Mouse (Mus musculus) limb, embryonic 14.5 days (tissue): ENCODE results near the gene Mrpl42. TPM values are rescaled to one million over a fixed set of nuclear protein-coding genes. Genes with fewer than 3 reads are reported as not detected.

Experiments
- ATAC-seq: fragments of 200-750 bp; cut with Nextera tagmentation; 2 replicates; pipeline ENCODE4 v1.8.0; 2017; ENCODE audit warnings: low read depth, moderate number of reproducible peaks, moderate TSS enrichment; ENCODE audit not compliant: low FRiP score
- DNase-seq: peaks from one replicate; pipeline ENCODE4 v3.0.0-alpha.2; 2015; ENCODE audit warnings: low spot score
- H3K27ac ChIP-seq: fragments of 300-500 bp; sonication (generic); replicated peaks from 2 replicates; pipeline ENCODE4 v1.5.1; 2014; ENCODE audit warnings: low read depth, mild to moderate bottlenecking, low read length, moderate library complexity, mixed read lengths
- H3K27me3 ChIP-seq: fragments of 300-500 bp; sonication (generic); 2 replicates; pipeline ENCODE4 v1.6.1; 2014; ENCODE audit warnings: low read length, mixed read lengths; ENCODE audit not compliant: control insufficient read depth, insufficient read depth
- H3K36me3 ChIP-seq: fragments of 300-500 bp; sonication (generic); 2 replicates; pipeline ENCODE4 v1.6.1; 2014; ENCODE audit warnings: mild to moderate bottlenecking, low read length, moderate library complexity, mixed read lengths; ENCODE audit not compliant: control insufficient read depth, insufficient read depth
- H3K4me1 ChIP-seq: fragments of 300-500 bp; sonication (generic); 2 replicates; pipeline ENCODE4 v1.6.1; 2014; ENCODE audit warnings: antibody characterized with exemption, low read length, mixed read lengths; ENCODE audit not compliant: control insufficient read depth, insufficient read depth
- H3K4me2 ChIP-seq: fragments of 300-500 bp; sonication (generic); replicated peaks from 2 replicates; pipeline ENCODE4 v1.6.1; 2014; ENCODE audit warnings: low read depth, mild to moderate bottlenecking, low read length, moderate library complexity; ENCODE audit not compliant: severe bottlenecking
- H3K4me3 ChIP-seq: fragments of 300-500 bp; sonication (generic); replicated peaks from 2 replicates; pipeline ENCODE4 v1.5.1; 2014; ENCODE audit warnings: low read length
- H3K9ac ChIP-seq: fragments of 300-500 bp; sonication (generic); 2 replicates; pipeline ENCODE4 v1.6.1; 2014; ENCODE audit warnings: mild to moderate bottlenecking, low read depth, low read length, moderate library complexity; ENCODE audit not compliant: severe bottlenecking
- H3K9me3 ChIP-seq: fragments of 300-500 bp; sonication (generic); 2 replicates; pipeline ENCODE4 v1.6.1; 2016; ENCODE audit warnings: low read length; ENCODE audit not compliant: control insufficient read depth
- POLR2A ChIP-seq: fragments of 200-500 bp; IDR thresholded peaks from 2 replicates; pipeline ENCODE4 v1.8.0; 2012; ENCODE audit warnings: inconsistent platforms, mild to moderate bottlenecking, moderate library complexity, borderline replicate concordance; ENCODE audit not compliant: insufficient read depth, insufficient read length; ENCODE audit errors: extremely low read depth
- WGBS: fragments of 180-500 bp; shearing (Covaris S2); extraction: QIAGEN DNeasy Blood & Tissue Kit; methylation state at CpG from one replicate; pipeline ENCODE4 v1.1.7; 2014; 5-methylcytosine and 5-hydroxymethylcytosine counted together
- polyA plus RNA-seq, 2 experiments: library from polyadenylated mRNA; depleted of rRNA in 1 of 2; stranded (reverse) in 1 of 2; unstranded in 1 of 2; fragments of >200 nt; fragmentation: Nextera tagmentation in 1 of 2; extraction: Ambion mirVana in 1 of 2; gene quantifications; 2 replicates each; pipeline versions ENCODE4 v1.2.1 to v1.2.3; 2012 to 2014

Mrpl42 gene
- polyA plus RNA-seq, 2 experiments, result 184 to 314 TPM

DNA sequence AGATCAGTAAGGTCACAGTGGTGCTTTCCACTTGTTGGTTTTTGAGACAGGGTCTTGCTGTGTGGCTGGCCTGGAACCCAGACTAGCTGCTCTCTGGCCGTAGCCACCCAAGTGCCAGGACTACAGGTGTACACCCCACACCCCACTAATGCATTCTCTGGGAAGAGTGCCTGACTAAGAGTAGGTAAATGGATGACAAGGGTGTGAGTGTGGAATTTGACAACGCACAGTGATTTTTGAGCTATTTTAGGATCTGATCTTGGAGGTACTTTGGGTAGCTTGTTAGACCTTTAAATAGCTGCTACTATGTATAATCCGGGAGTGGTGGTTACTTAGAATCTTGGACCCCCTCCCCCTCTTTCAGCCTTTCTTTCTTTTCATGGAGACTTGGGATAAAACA is 37.5 kb upstream of the Mrpl42 start:
- H3K9me3 ChIP-seq, result no peaks in the 10 kb centered on the region
- no peaks in the 10 kb centered on the region for H3K27me3 ChIP-seq
- TF ChIP-seq POLR2A, result no peak
- no peak overlapping the region for H3K4me2 ChIP-seq
- 83% methylated on average over 3 of the region's 3 CpGs for WGBS
- no peak for ATAC-seq
- H3K9ac ChIP-seq, result no peak overlapping the region
- H3K27ac ChIP-seq, result no peak overlapping the region
- no peak for DNase-seq
- H3K4me3 ChIP-seq, result no peak overlapping the region
- peaks cover 14% of the 10 kb centered on the region for H3K36me3 ChIP-seq
- H3K4me1 ChIP-seq, result no peaks in the 10 kb centered on the region

GRCm38 (mm10) chr10:95536222-95536541 is 34.4 kb upstream of the Mrpl42 start:
- H3K27me3 ChIP-seq, result no peaks in the 10 kb centered on the region
- TF ChIP-seq POLR2A, result no peak
- H3K27ac ChIP-seq, result no peak overlapping the region
- no peaks in the 10 kb centered on the region for H3K4me1 ChIP-seq
- WGBS, result 86% methylated on average over 6 of the region's 6 CpGs
- no peaks in the 10 kb centered on the region for H3K9me3 ChIP-seq
- no peaks in the 10 kb centered on the region for H3K36me3 ChIP-seq
- H3K9ac ChIP-seq, result no peak overlapping the region
- DNase-seq (no peak), ATAC-seq (no peak)
- no peak overlapping the region for H3K4me3 ChIP-seq
- H3K4me2 ChIP-seq, result no peak overlapping the region

DNA sequence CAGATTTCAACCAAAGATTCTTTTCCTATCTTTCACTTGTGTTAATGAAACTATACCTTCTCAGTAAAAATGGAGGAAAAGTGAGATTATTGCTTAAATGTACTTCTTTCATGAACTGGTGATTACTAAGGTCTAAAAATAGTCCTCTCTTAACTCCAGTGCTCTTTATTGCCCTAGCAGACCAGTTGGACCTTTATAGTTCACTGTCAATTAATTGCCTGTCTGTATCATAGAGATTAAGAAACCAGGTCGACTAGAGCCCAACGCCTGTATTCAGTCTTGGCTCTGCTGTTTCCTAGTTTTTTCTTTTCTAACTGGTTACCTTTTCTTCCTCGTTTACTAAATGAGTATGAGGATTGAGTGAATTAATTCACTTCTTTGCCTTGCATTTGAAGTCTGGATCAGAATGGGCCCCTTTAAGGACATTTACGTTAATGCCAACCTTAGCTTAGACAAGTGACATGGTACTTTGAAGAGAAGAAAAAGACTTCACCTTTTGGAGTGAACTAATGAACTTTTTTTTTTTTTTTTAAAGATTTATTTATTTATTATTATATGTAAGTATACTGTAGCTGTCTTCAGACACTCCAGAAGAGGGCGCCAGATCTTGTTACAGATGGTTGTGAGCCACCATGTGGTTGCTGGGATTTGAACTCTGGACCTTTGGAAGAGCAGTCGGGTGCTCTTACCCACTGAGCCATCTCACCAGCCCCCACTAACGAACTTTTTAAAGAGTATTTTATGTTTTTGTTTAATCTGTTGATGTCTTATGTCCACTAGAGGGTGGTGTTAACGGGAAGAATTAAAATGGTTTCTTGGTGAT is 33.9 kb upstream of the Mrpl42 start:
- no peaks in the 10 kb centered on the region for H3K27me3 ChIP-seq
- no peak for TF ChIP-seq POLR2A
- no peak overlapping the region for H3K4me2 ChIP-seq
- no peak for ATAC-seq
- H3K36me3 ChIP-seq, result no peaks in the 10 kb centered on the region
- WGBS, result 89% methylated on average over 8 of the region's 8 CpGs
- no peaks in the 10 kb centered on the region for H3K9me3 ChIP-seq
- H3K4me1 ChIP-seq, result 0 out of 2 replicates have a peak, but pooled peaks cover 3% of the 10 kb centered on the region
- H3K4me3 ChIP-seq, result no peak overlapping the region
- no peak for DNase-seq
- no peak overlapping the region for H3K9ac ChIP-seq
- H3K27ac ChIP-seq, result no peak overlapping the region

DNA sequence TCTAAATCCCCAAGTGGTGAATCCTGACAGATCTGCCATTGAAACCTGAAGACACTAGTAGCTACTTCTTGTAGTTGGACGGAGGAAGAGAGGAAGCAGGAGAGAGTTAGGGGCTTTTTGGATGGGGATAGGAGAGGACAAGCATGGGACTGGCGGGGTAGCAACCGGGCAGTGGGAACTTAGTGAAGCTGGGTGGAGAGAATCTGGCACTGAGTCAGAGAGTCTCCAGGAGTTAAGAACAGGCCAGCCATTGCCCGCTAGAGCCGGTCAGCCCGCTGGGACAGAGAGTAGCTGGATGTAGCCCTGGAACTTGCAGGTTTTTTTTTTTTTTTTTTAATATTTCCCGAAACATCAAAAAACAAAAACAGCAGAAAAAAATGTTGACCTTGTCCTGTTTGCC is 31.6 kb upstream of the Mrpl42 start:
- 90% methylated on average over 7 of the region's 7 CpGs for WGBS
- peaks cover 8% of the 10 kb centered on the region; the same call in 1 of the 2 replicates for H3K4me1 ChIP-seq
- no peak for ATAC-seq

GRCm38 (mm10) chr10:95532916-95533315 is 31.2 kb upstream of the Mrpl42 start:
- Histone ChIP-seq H3K4me1 (peaks cover 9% of the 10 kb centered on the region; the same call in 1 of the 2 replicates), H3K9ac (no peak overlapping the region), H3K27ac (no peak overlapping the region), H3K4me3 (no peak overlapping the region), H3K27me3 (no peaks in the 10 kb centered on the region), H3K36me3 (no peaks in the 10 kb centered on the region), H3K4me2 (no peak overlapping the region), H3K9me3 (no peaks in the 10 kb centered on the region)
- WGBS, result 94% methylated on average over 5 of the region's 5 CpGs
- TF ChIP-seq POLR2A, result no peak
- ATAC-seq, result no peak
- no peak for DNase-seq

More for the DNA sequence above, 31.6 kb upstream of the Mrpl42 start:
- no peak overlapping the region for H3K27ac ChIP-seq
- DNase-seq, result no peak
- H3K27me3 ChIP-seq, result no peaks in the 10 kb centered on the region
- H3K4me2 ChIP-seq, result no peak overlapping the region
- no peak overlapping the region for H3K9ac ChIP-seq
- H3K36me3 ChIP-seq, result no peaks in the 10 kb centered on the region
- no peak overlapping the region for H3K4me3 ChIP-seq
- no peak for TF ChIP-seq POLR2A
- H3K9me3 ChIP-seq, result no peaks in the 10 kb centered on the region
